Mouse (Mus musculus): ENCODE measurements around the gene Cdkn2c. TPM values are rescaled to one million over a fixed set of nuclear protein-coding genes. Genes with fewer than 3 reads are reported as not detected.

Cdkn2c gene
- polyA plus RNA-seq, 1 experiment from 2014 or later, result 18.5 TPM

DNA sequence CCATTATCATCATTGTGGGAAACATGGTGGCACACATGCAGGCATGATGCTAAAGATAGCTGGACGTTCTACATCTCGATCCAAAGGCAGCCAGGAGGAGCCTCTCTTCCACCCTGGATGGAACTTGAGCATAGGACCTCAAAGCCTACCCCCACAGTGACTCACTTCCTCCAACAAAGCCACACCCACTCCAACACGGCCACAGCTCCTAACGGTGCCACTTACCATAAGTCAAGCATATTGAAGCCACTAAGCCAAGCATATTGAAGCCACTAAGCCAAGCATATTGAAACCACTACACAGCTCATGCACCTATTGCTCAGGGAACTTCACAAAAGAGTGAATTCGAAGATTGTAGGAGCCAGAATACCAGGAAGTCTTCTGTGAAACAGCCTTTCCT is 17.7 kb downstream of the Cdkn2c start:
- Histone ChIP-seq H3K27me3 (ENCODE audit: control insufficient read depth, insufficient read depth, low read length) (no peaks in the 10 kb centered on the region), H3K36me3 (ENCODE audit: control insufficient read depth, insufficient read depth) (no peaks in the 10 kb centered on the region), H3K9ac (ENCODE audit: low read length) (no peak overlapping the region), H3K4me3 (ENCODE audit: low read length) (no peak overlapping the region), H3K4me1 (ENCODE audit: control insufficient read depth, insufficient read depth, low read length) (no peaks in the 10 kb centered on the region), H3K4me2 (ENCODE audit: low read depth, low read length) (no peak overlapping the region), H3K27ac (ENCODE audit: low read length) (no peak overlapping the region), H3K9me3 (replicated peaks; ENCODE audit: control insufficient read depth, low read length) (no peaks in the 10 kb centered on the region)
- no peak for ATAC-seq (replicated peaks; ENCODE audit: extremely low read depth, insufficient read depth, low FRiP score)
- 67% methylated on average over 5 of the region's 5 CpGs for WGBS

DNA sequence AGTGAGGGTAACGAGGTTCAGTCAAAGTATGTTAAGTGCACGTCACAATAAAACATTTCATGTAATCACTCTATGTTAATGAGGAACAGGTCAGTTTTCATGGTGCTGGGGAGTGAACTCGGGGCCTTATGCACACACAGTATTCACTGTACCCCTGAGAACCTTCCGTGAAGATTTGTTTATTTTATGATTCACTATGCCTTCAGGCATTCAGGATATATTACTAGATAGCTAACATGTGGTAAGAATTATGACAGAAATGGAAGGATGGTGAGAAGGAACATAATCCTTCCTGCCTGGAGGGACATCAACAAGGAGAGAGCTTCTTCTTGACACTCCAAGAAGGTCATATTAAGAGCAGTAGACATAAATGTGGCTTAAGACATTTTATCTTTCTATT is 19.7 kb downstream of the Cdkn2c start:
- H3K27me3 ChIP-seq (ENCODE audit: control insufficient read depth, insufficient read depth, low read length), result no peaks in the 10 kb centered on the region
- no peak overlapping the region for H3K9ac ChIP-seq (ENCODE audit: low read length)
- H3K4me1 ChIP-seq (ENCODE audit: control insufficient read depth, insufficient read depth, low read length), result no peaks in the 10 kb centered on the region
- H3K36me3 ChIP-seq (ENCODE audit: control insufficient read depth, insufficient read depth), result no peaks in the 10 kb centered on the region
- no peaks in the 10 kb centered on the region for H3K9me3 ChIP-seq (replicated peaks; ENCODE audit: control insufficient read depth, low read length)
- no peak overlapping the region for H3K27ac ChIP-seq (ENCODE audit: low read length)
- no peak overlapping the region for H3K4me3 ChIP-seq (ENCODE audit: low read length)
- ATAC-seq (replicated peaks; ENCODE audit: extremely low read depth, insufficient read depth, low FRiP score), result no peak
- no peak overlapping the region for H3K4me2 ChIP-seq (ENCODE audit: low read depth, low read length)
- 63% methylated on average over 4 of the region's 4 CpGs for WGBS

DNA sequence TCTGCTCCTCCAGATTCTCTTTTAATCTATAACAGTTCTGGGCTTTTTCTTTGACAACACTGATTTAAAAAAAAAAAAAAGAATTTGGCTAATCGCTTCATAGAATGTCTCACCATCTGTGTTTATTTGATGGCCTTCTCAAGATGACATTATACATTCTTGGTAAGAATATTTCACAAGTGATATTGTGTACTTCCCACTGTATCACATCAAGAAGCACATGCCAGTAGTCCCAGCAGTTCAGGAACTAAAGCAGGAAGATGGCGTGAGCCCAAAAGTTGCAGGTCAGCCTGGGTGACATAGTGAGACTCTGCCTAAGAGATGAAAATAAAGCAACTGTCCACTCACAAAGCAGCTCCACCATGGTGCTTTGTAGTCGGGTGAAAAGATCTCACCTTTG is 25.5 kb downstream of the Cdkn2c start:
- ATAC-seq (replicated peaks; ENCODE audit: extremely low read depth, insufficient read depth, low FRiP score), result no peak
- H3K36me3 ChIP-seq (ENCODE audit: control insufficient read depth, insufficient read depth), result no peaks in the 10 kb centered on the region
- H3K4me2 ChIP-seq (ENCODE audit: low read depth, low read length), result no peak overlapping the region
- H3K27me3 ChIP-seq (ENCODE audit: control insufficient read depth, insufficient read depth, low read length), result no peaks in the 10 kb centered on the region
- H3K4me3 ChIP-seq (ENCODE audit: low read length), result no peak overlapping the region
- H3K9ac ChIP-seq (ENCODE audit: low read length), result no peak overlapping the region
- H3K4me1 ChIP-seq (ENCODE audit: control insufficient read depth, insufficient read depth, low read length), result no peaks in the 10 kb centered on the region
- no peak overlapping the region for H3K27ac ChIP-seq (ENCODE audit: low read length)
- 67% methylated on average over 3 of the region's 3 CpGs for WGBS
- no peaks in the 10 kb centered on the region for H3K9me3 ChIP-seq (replicated peaks; ENCODE audit: control insufficient read depth, low read length)

DNA sequence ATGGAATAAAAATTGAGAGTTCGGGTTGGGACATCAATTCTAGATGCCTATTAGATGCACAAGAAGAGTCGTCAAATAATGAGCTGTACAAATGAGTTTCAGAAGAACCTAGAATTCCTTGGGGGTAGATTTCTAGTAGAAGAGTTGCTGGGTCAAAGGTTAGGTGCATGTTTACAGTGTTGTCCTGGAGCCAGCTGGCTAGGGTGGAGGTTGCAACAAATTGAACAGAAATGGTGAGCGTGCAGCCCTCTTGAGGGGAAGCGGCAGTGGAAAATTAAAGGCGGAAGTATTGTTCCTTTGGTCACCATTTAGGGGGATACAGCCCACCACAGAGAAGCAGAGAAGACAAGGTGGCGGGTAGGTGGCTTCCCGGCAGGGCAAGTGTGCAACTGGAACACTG is 26.8 kb downstream of the Cdkn2c start:
- no peak overlapping the region for H3K9ac ChIP-seq (ENCODE audit: low read length)
- H3K36me3 ChIP-seq (ENCODE audit: control insufficient read depth, insufficient read depth), result no peaks in the 10 kb centered on the region
- 91% methylated on average over 7 of the region's 7 CpGs for WGBS
- no peaks in the 10 kb centered on the region for H3K4me1 ChIP-seq (ENCODE audit: control insufficient read depth, insufficient read depth, low read length)
- H3K27me3 ChIP-seq (ENCODE audit: control insufficient read depth, insufficient read depth, low read length), result no peaks in the 10 kb centered on the region
- no peak overlapping the region for H3K4me2 ChIP-seq (ENCODE audit: low read depth, low read length)
- no peaks in the 10 kb centered on the region for H3K9me3 ChIP-seq (replicated peaks; ENCODE audit: control insufficient read depth, low read length)
- no peak for ATAC-seq (replicated peaks; ENCODE audit: extremely low read depth, insufficient read depth, low FRiP score)
- no peak overlapping the region for H3K27ac ChIP-seq (ENCODE audit: low read length)
- no peak overlapping the region for H3K4me3 ChIP-seq (ENCODE audit: low read length)

DNA sequence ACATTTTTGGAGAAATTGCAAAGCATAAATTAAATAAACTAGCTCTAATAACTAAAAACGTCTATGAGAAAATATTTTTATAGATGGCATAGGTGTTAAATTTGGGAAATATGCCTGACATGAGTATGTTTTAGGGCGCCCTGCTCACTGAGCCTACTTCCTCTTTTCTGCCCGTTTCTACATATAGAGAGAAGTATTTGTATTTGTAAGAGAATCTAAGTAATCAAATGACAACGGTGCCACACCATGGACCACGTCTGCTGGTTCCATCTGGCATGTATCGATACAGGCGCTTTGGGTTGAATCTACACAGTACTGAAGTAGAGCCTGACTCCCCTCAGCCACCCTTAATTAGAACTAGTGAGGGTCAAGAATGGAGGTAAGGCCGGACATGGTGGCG is 27.6 kb downstream of the Cdkn2c start:
- no peaks in the 10 kb centered on the region for H3K36me3 ChIP-seq (ENCODE audit: control insufficient read depth, insufficient read depth)
- 79% methylated on average over 9 of the region's 9 CpGs for WGBS
- no peak overlapping the region for H3K9ac ChIP-seq (ENCODE audit: low read length)
- H3K4me3 ChIP-seq (ENCODE audit: low read length), result no peak overlapping the region
- no peaks in the 10 kb centered on the region for H3K9me3 ChIP-seq (replicated peaks; ENCODE audit: control insufficient read depth, low read length)
- no peak overlapping the region for H3K27ac ChIP-seq (ENCODE audit: low read length)
- no peak for ATAC-seq (replicated peaks; ENCODE audit: extremely low read depth, insufficient read depth, low FRiP score)
- no peaks in the 10 kb centered on the region for H3K4me1 ChIP-seq (ENCODE audit: control insufficient read depth, insufficient read depth, low read length)
- H3K27me3 ChIP-seq (ENCODE audit: control insufficient read depth, insufficient read depth, low read length), result no peaks in the 10 kb centered on the region
- no peak overlapping the region for H3K4me2 ChIP-seq (ENCODE audit: low read depth, low read length)

DNA sequence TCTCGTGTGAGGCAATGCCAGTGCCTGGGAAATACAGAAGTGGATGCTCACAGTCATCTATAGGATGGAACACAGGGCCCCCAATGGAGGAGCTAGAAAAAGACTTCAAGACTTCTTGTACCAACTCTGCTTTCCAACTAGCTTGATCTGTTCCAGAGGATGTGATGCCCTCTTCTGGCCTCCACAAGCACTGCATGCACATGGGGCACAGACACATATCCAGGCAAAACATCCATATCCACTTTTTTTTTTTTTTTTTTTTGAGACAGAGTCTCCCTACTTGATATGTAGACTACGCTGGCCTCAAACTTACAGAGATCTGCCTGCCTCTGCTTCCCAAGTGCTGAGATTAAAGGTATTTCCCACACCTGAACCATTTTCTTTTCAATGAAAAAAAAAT is 32.0 kb downstream of the Cdkn2c start:
- H3K4me1 ChIP-seq (ENCODE audit: control insufficient read depth, insufficient read depth, low read length), result no peaks in the 10 kb centered on the region
- no peaks in the 10 kb centered on the region for H3K27me3 ChIP-seq (ENCODE audit: control insufficient read depth, insufficient read depth, low read length)
- no peak overlapping the region for H3K27ac ChIP-seq (ENCODE audit: low read length)
- no peak overlapping the region for H3K4me2 ChIP-seq (ENCODE audit: low read depth, low read length)
- 84% methylated on average over 2 of the region's 2 CpGs for WGBS
- no peaks in the 10 kb centered on the region for H3K9me3 ChIP-seq (replicated peaks; ENCODE audit: control insufficient read depth, low read length)
- no peaks in the 10 kb centered on the region for H3K36me3 ChIP-seq (ENCODE audit: control insufficient read depth, insufficient read depth)
- H3K9ac ChIP-seq (ENCODE audit: low read length), result no peak overlapping the region
- no peak for ATAC-seq (replicated peaks; ENCODE audit: extremely low read depth, insufficient read depth, low FRiP score)
- H3K4me3 ChIP-seq (ENCODE audit: low read length), result no peak overlapping the region

DNA sequence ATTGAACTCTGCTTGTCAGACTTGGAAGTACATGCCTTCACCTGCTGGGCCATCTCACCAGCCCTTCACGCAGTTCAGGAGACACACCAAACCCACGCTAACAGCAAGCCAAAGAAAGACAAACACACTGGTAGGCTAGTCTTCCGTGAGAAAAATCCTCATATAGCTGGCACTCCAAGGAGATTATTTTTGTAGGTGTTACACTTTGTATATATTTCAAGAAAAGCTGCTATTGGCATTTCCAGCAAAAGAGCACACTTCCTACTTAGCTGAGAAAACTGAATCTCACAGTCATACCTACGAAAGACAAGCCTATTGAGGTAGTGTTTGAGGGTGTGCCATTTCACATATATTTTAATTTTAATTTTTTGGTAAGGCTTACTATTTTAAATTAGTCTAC is 36.0 kb downstream of the Cdkn2c start:
- Histone ChIP-seq H3K9ac (ENCODE audit: low read length) (no peak overlapping the region), H3K27ac (ENCODE audit: low read length) (no peak overlapping the region), H3K9me3 (replicated peaks; ENCODE audit: control insufficient read depth, low read length) (no peaks in the 10 kb centered on the region), H3K36me3 (ENCODE audit: control insufficient read depth, insufficient read depth) (no peaks in the 10 kb centered on the region), H3K4me3 (ENCODE audit: low read length) (no peak overlapping the region), H3K27me3 (ENCODE audit: control insufficient read depth, insufficient read depth, low read length) (no peaks in the 10 kb centered on the region), H3K4me2 (ENCODE audit: low read depth, low read length) (no peak overlapping the region), H3K4me1 (ENCODE audit: control insufficient read depth, insufficient read depth, low read length) (no peaks in the 10 kb centered on the region)
- ATAC-seq (replicated peaks; ENCODE audit: extremely low read depth, insufficient read depth, low FRiP score), result no peak
- 75% methylated on average over 4 of the region's 4 CpGs for WGBS

DNA sequence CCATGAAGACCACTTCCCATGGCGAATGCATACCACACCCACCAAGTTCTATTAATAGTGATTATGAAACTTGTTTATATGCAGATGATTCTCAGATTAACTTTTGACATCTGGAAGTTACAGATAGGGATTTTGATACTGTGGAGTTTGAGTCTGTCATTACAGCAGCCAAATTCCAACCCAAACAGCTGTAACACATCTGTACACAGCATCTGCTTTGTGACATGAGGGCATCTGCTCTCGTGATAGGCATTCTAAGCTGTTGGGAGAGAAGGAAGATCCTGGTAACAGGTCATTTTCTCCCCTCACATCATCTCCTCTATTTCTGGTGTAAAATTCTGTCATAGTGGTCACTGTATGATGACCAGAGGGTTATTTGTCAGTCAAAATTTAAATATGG is 36.8 kb downstream of the Cdkn2c start:
- Histone ChIP-seq H3K9ac (ENCODE audit: low read length) (no peak overlapping the region), H3K27me3 (ENCODE audit: control insufficient read depth, insufficient read depth, low read length) (no peaks in the 10 kb centered on the region), H3K36me3 (ENCODE audit: control insufficient read depth, insufficient read depth) (no peaks in the 10 kb centered on the region), H3K27ac (ENCODE audit: low read length) (no peak overlapping the region), H3K4me3 (ENCODE audit: low read length) (no peak overlapping the region), H3K4me1 (ENCODE audit: control insufficient read depth, insufficient read depth, low read length) (no peaks in the 10 kb centered on the region), H3K9me3 (replicated peaks; ENCODE audit: control insufficient read depth, low read length) (no peaks in the 10 kb centered on the region), H3K4me2 (ENCODE audit: low read depth, low read length) (no peak overlapping the region)
- ATAC-seq (replicated peaks; ENCODE audit: extremely low read depth, insufficient read depth, low FRiP score), result no peak
- WGBS, result 64% methylated on average over 2 of the region's 2 CpGs

DNA sequence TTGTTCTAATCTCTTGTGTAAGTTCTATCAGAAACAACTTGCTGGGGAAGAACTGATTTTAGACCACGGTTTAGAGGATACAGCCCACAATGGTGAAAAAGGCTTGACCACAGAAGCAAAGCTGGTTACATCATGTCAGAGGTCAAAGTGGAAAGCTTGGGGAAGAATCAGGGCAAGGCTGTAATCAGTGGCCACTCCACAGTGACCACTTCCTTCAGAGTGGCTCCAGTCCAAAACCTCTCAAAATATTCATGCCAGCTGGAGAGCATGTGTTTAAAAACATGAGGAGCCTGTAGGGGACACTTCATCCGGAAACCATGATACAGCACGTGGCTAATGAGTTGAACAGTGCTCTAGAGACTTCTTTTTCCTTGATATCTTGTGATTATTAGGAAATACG is 54.4 kb downstream of the Cdkn2c start:
- no peak for ATAC-seq (replicated peaks; ENCODE audit: extremely low read depth, insufficient read depth, low FRiP score)
- Histone ChIP-seq H3K27me3 (ENCODE audit: control insufficient read depth, insufficient read depth, low read length) (no peaks in the 10 kb centered on the region), H3K4me3 (ENCODE audit: low read length) (no peak overlapping the region), H3K36me3 (ENCODE audit: control insufficient read depth, insufficient read depth) (no peaks in the 10 kb centered on the region), H3K9ac (ENCODE audit: low read length) (no peak overlapping the region), H3K9me3 (replicated peaks; ENCODE audit: control insufficient read depth, low read length) (no peaks in the 10 kb centered on the region), H3K4me1 (ENCODE audit: control insufficient read depth, insufficient read depth, low read length) (no peaks in the 10 kb centered on the region), H3K27ac (ENCODE audit: low read length) (no peak overlapping the region), H3K4me2 (ENCODE audit: low read depth, low read length) (no peak overlapping the region)
- WGBS, result 63% methylated on average over 4 of the region's 4 CpGs
